Mouse (Mus musculus): ENCODE results near the gene Syt2. TPM values are rescaled to one million over a fixed set of nuclear protein-coding genes. Genes with fewer than 3 reads are reported as not detected.

The Syt2 gene
- polyA plus RNA-seq, 1 experiment from 2014 or later = 2.4 TPM

DNA sequence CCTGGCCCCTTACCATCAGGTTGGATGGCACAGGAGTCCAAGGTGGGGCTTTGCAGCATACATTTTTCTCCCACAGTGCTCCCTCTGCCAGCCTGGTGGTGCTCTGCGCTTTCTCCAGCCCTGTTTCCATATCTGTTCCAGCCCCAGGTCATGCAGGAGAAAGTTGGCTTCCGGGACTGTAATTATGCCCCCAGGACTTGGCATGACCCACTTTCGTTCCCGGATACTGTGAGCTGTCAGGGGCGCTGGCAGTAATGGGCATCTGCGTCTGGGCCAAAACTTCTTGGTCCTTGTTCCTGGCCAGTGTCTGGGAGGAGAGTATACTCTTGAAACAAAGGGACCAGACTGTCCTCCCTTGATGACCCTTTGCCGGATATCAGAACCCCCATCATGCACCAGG lies 76.4 kb downstream of the Syt2 start:
- 94% methylated on average over 7 of the region's 7 CpGs for WGBS
- no peak overlapping the region for H3K4me2 ChIP-seq (replicated peaks)
- no peaks in the 10 kb centered on the region for H3K27me3 ChIP-seq
- H3K4me1 ChIP-seq (replicated peaks) = peaks cover 14% of the 10 kb centered on the region
- H3K9ac ChIP-seq (replicated peaks) = no peak overlapping the region
- no peak overlapping the region for H3K27ac ChIP-seq
- H3K36me3 ChIP-seq = no peaks in the 10 kb centered on the region
- no peak overlapping the region for H3K4me3 ChIP-seq (replicated peaks)
- no peaks in the 10 kb centered on the region for H3K9me3 ChIP-seq
- ATAC-seq = no peak

DNA sequence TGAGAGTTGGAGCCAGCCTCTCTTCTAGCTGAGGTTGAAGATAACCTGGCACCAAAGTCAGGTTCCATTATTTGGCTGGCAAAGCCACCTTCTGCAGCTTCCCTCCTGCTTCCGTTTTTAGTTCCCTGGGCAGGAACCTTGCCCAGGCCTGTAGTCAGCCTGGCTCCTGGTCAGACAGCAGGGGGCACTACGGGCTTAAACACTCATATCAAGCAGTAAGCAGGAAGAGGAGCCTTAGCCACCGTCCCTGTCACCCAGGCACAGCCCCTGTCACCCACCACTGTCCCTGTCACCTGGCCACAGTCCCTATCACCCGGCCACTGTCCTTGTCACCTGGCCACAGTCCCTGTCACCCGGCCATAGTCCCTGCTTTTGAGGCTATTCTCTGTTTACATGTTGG lies 78.8 kb downstream of the Syt2 start:
- 0 out of 2 replicates have a peak, but pooled peaks have one; percentile 21 for ATAC-seq
- H3K27me3 ChIP-seq = no peaks in the 10 kb centered on the region
- no peak overlapping the region for H3K9ac ChIP-seq (replicated peaks)
- H3K9me3 ChIP-seq = no peaks in the 10 kb centered on the region
- H3K4me3 ChIP-seq (replicated peaks) = no peak overlapping the region
- no peak overlapping the region for H3K4me2 ChIP-seq (replicated peaks)
- WGBS = 60% methylated on average over 5 of the region's 5 CpGs
- no peaks in the 10 kb centered on the region for H3K36me3 ChIP-seq
- no peak overlapping the region for H3K27ac ChIP-seq
- no peaks in the 10 kb centered on the region for H3K4me1 ChIP-seq (replicated peaks)

- ATAC-seq = no peak
- Histone ChIP-seq H3K9ac (replicated peaks) (no peak overlapping the region), H3K9me3 (no peaks in the 10 kb centered on the region), H3K4me2 (replicated peaks) (no peak overlapping the region), H3K4me1 (replicated peaks) (no peaks in the 10 kb centered on the region), H3K36me3 (no peaks in the 10 kb centered on the region), H3K27me3 (no peaks in the 10 kb centered on the region), H3K27ac (no peak overlapping the region), H3K4me3 (replicated peaks) (no peak overlapping the region)
- WGBS = 92% methylated on average over 7 of the region's 7 CpGs
These were observed 80.0 kb downstream of the Syt2 start for GRCm38 (mm10) chr1:134726480-134726879.

DNA sequence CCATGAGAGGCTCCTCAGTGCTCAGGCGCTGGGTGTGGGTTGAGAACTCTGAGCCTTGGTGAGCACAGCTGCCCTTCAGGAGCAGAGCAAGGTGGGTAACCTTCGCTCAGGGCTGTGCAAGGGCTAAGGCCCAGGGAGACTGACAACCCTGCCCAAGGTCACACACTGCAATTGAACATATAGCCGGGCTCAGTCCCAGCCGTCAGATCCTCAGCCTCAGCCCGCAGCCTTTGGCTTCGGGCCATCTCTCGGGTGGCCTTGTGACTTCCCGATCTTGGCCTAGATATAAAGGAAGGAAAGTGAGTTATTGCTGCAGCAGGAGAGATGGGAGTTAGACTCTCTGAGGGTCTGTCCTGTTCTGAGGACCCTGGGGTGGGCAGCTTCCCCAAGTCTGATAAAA lies 80.8 kb downstream of the Syt2 start:
- Histone ChIP-seq H3K4me1 (replicated peaks) (no peaks in the 10 kb centered on the region), H3K4me2 (replicated peaks) (no peak overlapping the region), H3K36me3 (no peaks in the 10 kb centered on the region), H3K27ac (no peak overlapping the region), H3K27me3 (no peaks in the 10 kb centered on the region), H3K9me3 (no peaks in the 10 kb centered on the region; the same call in 1 of the 2 replicates), H3K4me3 (replicated peaks) (no peak overlapping the region), H3K9ac (replicated peaks) (no peak overlapping the region)
- WGBS = 87% methylated on average over 8 of the region's 8 CpGs
- ATAC-seq = no peak

- H3K27ac ChIP-seq = no peak overlapping the region
- H3K9ac ChIP-seq (replicated peaks) = no peak overlapping the region
- no peak overlapping the region for H3K4me3 ChIP-seq (replicated peaks)
- no peaks in the 10 kb centered on the region for H3K36me3 ChIP-seq
- whole genome bisulfite sequencing = 88% methylated on average over 5 of the region's 5 CpGs
- no peaks in the 10 kb centered on the region for H3K27me3 ChIP-seq
- H3K4me1 ChIP-seq (replicated peaks) = 0 out of 2 replicates have a peak, but pooled peaks cover 3% of the 10 kb centered on the region
- ATAC-seq = no peak
- no peak overlapping the region for H3K4me2 ChIP-seq (replicated peaks)
- H3K9me3 ChIP-seq = no peaks in the 10 kb centered on the region; the same call in 1 of the 2 replicates
These were observed 87.2 kb downstream of the Syt2 start for GRCm38 (mm10) chr1:134733659-134734058.

DNA sequence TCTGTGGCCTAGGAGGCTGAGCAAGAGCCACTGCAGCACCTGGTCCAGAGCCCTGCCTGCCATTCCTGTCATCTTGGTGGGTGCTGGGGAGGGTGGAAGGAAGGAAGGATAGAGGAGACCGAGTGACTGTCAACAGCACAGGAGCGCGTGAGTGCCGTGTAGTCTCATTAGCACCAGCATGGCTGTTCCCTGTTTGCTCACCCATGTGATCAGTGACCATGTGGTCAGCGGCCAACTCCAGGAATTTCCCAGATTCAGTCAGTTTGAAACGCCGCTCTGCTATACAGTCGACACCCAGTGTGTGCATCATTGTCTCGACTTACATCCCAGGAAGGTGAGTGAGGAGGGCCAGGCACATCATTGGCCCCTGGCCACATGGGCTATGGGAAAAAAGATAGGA lies 91.0 kb downstream of the Syt2 start:
- 74% methylated on average over 9 of the region's 9 CpGs for WGBS
- no peaks in the 10 kb centered on the region for H3K27me3 ChIP-seq
- H3K36me3 ChIP-seq = no peaks in the 10 kb centered on the region
- no peak overlapping the region for H3K4me3 ChIP-seq (replicated peaks)
- no peak overlapping the region for H3K9ac ChIP-seq (replicated peaks)
- H3K9me3 ChIP-seq = no peaks in the 10 kb centered on the region; the same call in 1 of the 2 replicates
- H3K4me2 ChIP-seq (replicated peaks) = no peak overlapping the region
- H3K27ac ChIP-seq = no peak overlapping the region
- no peak for ATAC-seq
- H3K4me1 ChIP-seq (replicated peaks) = 0 out of 2 replicates have a peak, but pooled peaks cover 3% of the 10 kb centered on the region

- H3K9ac ChIP-seq (replicated peaks) = no peak overlapping the region
- 75% methylated on average over 6 of the region's 6 CpGs for WGBS
These were observed 95.0 kb downstream of the Syt2 start for GRCm38 (mm10) chr1:134741433-134741832.

DNA sequence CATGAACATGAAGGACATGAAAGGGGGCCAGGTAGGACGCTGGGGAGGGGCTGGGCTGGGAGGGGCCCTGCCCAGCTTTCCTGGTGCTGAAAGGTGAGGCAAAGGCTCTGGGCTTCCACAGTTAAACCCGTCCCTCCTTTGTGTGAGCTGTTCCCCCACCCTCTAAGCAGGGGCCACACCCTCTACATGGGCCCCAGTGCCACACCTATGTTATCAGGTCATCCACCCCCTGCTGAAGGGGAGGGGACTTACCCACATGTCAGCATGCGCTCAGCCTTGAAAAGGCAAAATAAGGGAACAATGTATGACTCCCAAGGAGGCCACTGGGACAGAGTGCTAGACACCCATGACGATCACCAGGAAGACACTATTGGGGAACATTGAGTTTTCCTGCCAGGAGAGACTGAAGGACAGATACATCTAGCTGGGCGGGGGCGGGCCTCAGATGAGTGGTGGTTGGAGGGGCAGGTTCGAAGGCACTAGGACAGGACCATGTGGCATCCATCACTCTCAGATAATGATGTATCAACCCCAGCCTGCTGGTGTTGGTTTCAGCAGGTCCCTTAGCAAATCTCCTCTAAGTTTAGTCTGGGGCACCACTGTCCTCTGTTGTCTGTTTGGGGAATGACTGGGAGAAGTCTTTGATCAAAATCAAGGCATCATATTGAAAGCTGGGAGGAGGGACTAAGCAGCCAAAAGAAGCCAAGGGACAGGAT lies 95.6 kb downstream of the Syt2 start:
- H3K36me3 ChIP-seq = no peaks in the 10 kb centered on the region

More at GRCm38 (mm10) chr1:134741433-134741832, 95.0 kb downstream of the Syt2 start:
- no peaks in the 10 kb centered on the region for H3K36me3 ChIP-seq
- no peak for ATAC-seq
- H3K27me3 ChIP-seq = no peaks in the 10 kb centered on the region
- no peaks in the 10 kb centered on the region for H3K4me1 ChIP-seq (replicated peaks)
- no peak overlapping the region for H3K4me3 ChIP-seq (replicated peaks)
- no peak overlapping the region for H3K4me2 ChIP-seq (replicated peaks)
- H3K9me3 ChIP-seq = no peaks in the 10 kb centered on the region
- H3K27ac ChIP-seq = no peak overlapping the region

GRCm38 (mm10) chr1:134745648-134746047 lies 99.2 kb downstream of the Syt2 start:
- 82% methylated on average over 4 of the region's 6 CpGs for WGBS
- Histone ChIP-seq H3K36me3 (no peaks in the 10 kb centered on the region), H3K9me3 (no peaks in the 10 kb centered on the region), H3K4me2 (replicated peaks) (no peak overlapping the region), H3K4me3 (replicated peaks) (no peak overlapping the region), H3K27me3 (no peaks in the 10 kb centered on the region), H3K9ac (replicated peaks) (no peak overlapping the region), H3K27ac (no peak overlapping the region), H3K4me1 (replicated peaks) (0 out of 2 replicates have a peak, but pooled peaks cover 7% of the 10 kb centered on the region)
- ATAC-seq = no peak

More for the DNA sequence above, 95.6 kb downstream of the Syt2 start:
- H3K4me1 ChIP-seq (replicated peaks) = no peaks in the 10 kb centered on the region
- no peak overlapping the region for H3K4me3 ChIP-seq (replicated peaks)
- WGBS = 85% methylated on average over 7 of the region's 7 CpGs
- no peaks in the 10 kb centered on the region for H3K27me3 ChIP-seq
- H3K4me2 ChIP-seq (replicated peaks) = no peak overlapping the region
- no peak overlapping the region for H3K27ac ChIP-seq
- ATAC-seq = no peak
- H3K9ac ChIP-seq (replicated peaks) = no peak overlapping the region
- no peaks in the 10 kb centered on the region for H3K9me3 ChIP-seq

- Histone ChIP-seq H3K27ac (no peak overlapping the region), H3K36me3 (no peaks in the 10 kb centered on the region), H3K4me1 (replicated peaks) (0 out of 2 replicates have a peak, but pooled peaks cover 7% of the 10 kb centered on the region), H3K4me2 (replicated peaks) (peak overlapping the region; percentile 16; the same call in 1 of the 2 replicates), H3K4me3 (replicated peaks) (no peak overlapping the region), H3K9me3 (no peaks in the 10 kb centered on the region), H3K27me3 (no peaks in the 10 kb centered on the region), H3K9ac (replicated peaks) (no peak overlapping the region)
- no peak for ATAC-seq
- 18% methylated on average over 23 of the region's 23 CpGs for WGBS
These were observed 101.0 kb downstream of the Syt2 start for GRCm38 (mm10) chr1:134747236-134748174.

DNA sequence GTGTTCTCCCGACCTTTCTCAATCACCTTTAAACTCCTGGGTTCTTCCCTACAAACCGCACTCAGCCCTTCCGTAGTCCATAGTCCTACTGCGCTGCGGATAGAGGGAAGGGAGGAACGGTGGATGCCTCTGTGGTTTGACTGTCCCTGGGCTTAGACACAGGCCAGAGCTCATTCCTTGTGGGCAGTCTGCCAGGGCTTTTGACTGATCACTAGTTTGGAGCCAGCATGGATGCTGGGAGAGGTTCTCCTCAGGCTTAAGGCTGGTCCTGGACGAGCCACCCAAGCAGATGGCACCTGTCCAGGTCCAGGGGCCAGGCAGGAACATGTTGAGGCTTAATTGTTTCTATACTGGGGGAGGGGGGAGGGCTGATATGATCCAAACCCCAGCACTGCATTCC lies 103.4 kb downstream of the Syt2 start:
- H3K27me3 ChIP-seq = no peaks in the 10 kb centered on the region
- H3K9me3 ChIP-seq = no peaks in the 10 kb centered on the region
- H3K4me2 ChIP-seq (replicated peaks) = no peak overlapping the region
- no peak for ATAC-seq
- no peak overlapping the region for H3K4me3 ChIP-seq (replicated peaks)
- no peak overlapping the region for H3K27ac ChIP-seq
- 84% methylated on average over 7 of the region's 7 CpGs for WGBS
- H3K36me3 ChIP-seq = 0 out of 2 replicates have a peak, but pooled peaks cover 2% of the 10 kb centered on the region
- no peak overlapping the region for H3K9ac ChIP-seq (replicated peaks)
- H3K4me1 ChIP-seq (replicated peaks) = 0 out of 2 replicates have a peak, but pooled peaks cover 10% of the 10 kb centered on the region

DNA sequence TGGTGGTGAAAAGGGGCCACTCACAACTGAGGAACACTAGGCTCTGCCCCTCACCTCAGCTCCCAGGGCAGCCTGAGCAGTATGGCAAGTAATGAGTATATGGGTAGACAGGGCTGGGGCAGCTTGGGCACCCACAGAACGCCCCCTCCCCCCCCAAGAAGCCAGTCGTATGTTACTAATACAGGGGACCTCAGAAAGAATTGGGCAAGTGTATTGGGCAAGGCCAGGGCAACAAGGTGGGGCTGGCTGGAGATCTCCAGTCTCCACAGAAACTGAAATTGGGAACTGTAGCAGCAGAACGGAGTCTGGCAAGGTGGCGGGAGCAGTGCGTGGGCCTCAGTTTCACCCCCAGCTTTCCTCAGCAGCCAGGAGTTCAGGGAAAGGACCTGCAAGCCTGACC lies 106.0 kb downstream of the Syt2 start:
- no peak overlapping the region for H3K27ac ChIP-seq
- H3K4me3 ChIP-seq (replicated peaks) = no peak overlapping the region
- H3K9ac ChIP-seq (replicated peaks) = no peak overlapping the region
- no peaks in the 10 kb centered on the region for H3K27me3 ChIP-seq
- WGBS = 88% methylated on average over 5 of the region's 5 CpGs
- H3K36me3 ChIP-seq = 0 out of 2 replicates have a peak, but pooled peaks cover 6% of the 10 kb centered on the region
- H3K4me1 ChIP-seq (replicated peaks) = peaks cover 30% of the 10 kb centered on the region
- ATAC-seq = no peak
- H3K9me3 ChIP-seq = no peaks in the 10 kb centered on the region
- no peak overlapping the region for H3K4me2 ChIP-seq (replicated peaks)

All from midbrain, embryonic 13.5 days (tissue).